Mouse (Mus musculus): ENCODE measurements around the gene Irak1.

DNA sequence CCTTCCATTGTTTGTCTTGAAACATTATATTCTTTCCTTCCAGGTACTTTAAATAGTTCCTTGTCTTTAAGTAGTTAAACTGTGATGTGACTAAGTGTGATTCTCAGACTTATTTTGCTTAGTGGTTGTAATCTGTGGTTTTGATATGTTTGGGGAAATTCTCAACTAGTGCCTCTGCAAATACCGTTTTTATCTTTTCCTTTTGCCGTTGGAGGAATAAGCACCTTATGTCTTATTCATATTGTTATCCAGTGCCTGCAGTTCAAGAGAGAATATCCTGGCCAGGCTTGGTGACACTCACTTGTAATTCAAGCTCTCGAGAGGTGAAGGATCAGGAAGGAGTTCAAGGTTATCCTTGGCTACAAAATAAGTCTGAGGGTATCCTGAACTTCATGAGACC is 22.7 kb downstream of the Irak1 start:
- TF ChIP-seq TAL1 (IDR thresholded peaks at IDR 0.05; ENCODE audit: low read length) = no peak
- TF ChIP-seq GATA1 (IDR thresholded peaks at IDR 0.05; ENCODE audit: low read length) = no peak

All from erythroblast, embryonic 14.5 days (primary cell).